Mouse (Mus musculus): ENCODE results near the gene Gm20388. TPM values are rescaled to one million over a fixed set of nuclear protein-coding genes. Genes with fewer than 3 reads are reported as not detected.
A peak's percentile ranks its signal among the peaks of the same experiment; 100 is the strongest.

Gm20388 gene
- total RNA-seq, 2 experiments from 2014 or later = 11.4 to 18.1 TPM

DNA sequence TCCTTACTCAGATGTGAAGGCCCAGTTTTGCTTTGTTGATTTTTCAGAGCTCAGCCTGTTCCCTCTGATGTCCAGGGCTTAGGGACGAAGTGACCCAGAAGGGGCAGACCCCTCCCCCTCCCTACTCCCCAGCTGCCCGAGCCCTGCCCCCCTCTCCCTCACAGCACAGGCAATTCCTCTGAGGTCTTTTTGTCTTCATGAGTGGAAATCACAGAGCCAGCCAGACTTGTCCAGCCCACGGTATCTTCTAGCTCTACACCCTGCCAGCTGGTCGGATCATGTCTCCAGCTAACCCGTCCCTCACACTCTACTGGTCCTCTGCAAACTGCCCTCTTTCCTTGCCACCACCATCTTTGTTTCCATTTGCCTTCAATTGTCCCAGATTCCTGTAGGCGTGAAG is 123.8 kb downstream of the Gm20388 start:
- ATAC-seq (replicated peaks; ENCODE audit: low FRiP score, low TSS enrichment, poor library complexity, severe bottlenecking) = no peak

- no peak for ATAC-seq (replicated peaks; ENCODE audit: low FRiP score, low TSS enrichment, poor library complexity, severe bottlenecking)
Observed at GRCm38 (mm10) chr8:120036111-120036510, 125.5 kb downstream of the Gm20388 start.

DNA sequence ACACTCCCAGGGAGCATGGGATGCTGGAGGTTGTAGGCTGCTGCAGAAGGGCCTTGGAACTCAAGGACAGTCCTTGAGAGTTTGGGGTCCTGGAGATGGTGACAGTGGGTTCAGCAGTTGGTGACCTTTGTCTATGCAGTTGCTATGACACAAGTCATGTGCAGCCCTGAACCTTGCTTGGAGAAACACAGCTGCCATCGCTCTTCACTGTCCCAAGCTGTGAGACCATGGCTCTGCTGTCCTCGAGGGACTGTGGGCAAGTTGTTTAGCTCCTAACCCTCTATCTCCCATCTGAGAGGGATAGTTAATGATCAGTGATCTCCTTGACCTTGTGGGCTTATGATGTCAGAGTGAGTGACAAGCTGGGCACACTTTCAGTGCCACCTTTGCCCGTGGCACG is 125.9 kb downstream of the Gm20388 start:
- ATAC-seq (replicated peaks; ENCODE audit: low FRiP score, low TSS enrichment, poor library complexity, severe bottlenecking) = no peak

DNA sequence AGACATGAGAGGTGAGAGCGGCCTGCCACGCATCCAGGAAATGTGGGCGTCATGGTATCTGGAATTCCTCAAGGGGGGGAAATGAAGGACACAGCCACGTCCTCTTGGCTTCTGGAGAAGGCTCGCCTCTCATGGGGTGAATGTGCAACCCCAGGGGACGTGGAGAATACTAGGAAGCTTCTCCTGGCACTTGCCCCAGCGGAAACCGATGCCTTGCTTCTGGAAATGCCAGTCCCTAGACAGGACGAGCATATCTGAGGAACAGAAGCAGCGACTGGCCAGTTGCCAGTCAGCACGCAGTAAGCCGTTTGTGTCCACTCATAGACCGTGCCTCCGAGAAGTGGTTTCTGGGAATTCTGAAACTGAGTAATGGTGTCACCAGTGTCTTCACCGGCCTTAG is 126.6 kb downstream of the Gm20388 start:
- no peak for ATAC-seq (replicated peaks; ENCODE audit: low FRiP score, low TSS enrichment, poor library complexity, severe bottlenecking)

GRCm38 (mm10) chr8:120037611-120038010 is 127.0 kb downstream of the Gm20388 start:
- no peak for ATAC-seq (replicated peaks; ENCODE audit: low FRiP score, low TSS enrichment, poor library complexity, severe bottlenecking)

DNA sequence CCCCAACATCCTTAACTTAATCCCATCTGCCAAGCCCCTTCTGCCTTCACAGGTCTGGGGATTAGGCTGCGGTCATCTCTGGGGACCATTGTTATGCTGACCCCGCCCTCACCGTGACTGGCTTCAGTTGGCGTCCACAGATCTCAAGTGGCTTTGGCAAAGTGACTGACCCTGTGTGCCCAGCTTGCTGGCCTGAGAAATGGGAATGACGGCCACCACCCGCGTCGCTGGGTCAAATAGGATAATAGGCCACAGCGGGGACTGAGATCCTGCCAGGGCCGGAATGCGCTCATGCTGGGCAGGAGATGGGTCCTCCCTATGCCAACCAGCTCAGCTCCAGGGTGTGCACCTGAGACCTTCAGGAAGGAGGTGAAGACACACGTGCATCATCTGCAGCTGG is 128.1 kb downstream of the Gm20388 start:
- no peak for ATAC-seq (replicated peaks; ENCODE audit: low FRiP score, low TSS enrichment, poor library complexity, severe bottlenecking)

GRCm38 (mm10) chr8:120039313-120039919 is 128.8 kb downstream of the Gm20388 start:
- no peak for ATAC-seq (replicated peaks; ENCODE audit: low FRiP score, low TSS enrichment, poor library complexity, severe bottlenecking)

DNA sequence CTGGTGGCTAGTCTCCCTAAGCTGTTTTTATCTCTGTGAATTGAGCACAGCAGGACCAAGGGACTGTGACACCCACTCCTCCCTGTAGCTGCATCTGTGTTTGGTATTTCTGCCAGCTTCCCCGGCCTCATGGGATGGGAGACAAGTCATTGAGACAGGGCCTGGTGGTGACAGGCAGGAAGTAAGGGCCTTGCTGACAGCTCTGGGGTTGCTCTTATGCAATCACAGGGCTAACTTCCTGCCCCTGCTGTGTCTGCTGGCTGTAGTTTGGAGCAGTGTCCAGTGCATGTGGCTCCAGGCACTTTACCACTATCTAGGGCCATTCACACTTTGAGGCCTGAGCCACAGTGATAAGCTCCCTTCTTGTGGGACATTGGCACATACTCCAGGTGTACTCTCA is 130.2 kb downstream of the Gm20388 start:
- peak; percentile 28; the same call in 1 of the 2 replicates for ATAC-seq (replicated peaks; ENCODE audit: low FRiP score, low TSS enrichment, poor library complexity, severe bottlenecking)

GRCm38 (mm10) chr8:120042542-120043312 is 132.1 kb downstream of the Gm20388 start:
- ATAC-seq (replicated peaks; ENCODE audit: low FRiP score, low TSS enrichment, poor library complexity, severe bottlenecking) = peak; percentile 16; the same call in 1 of the 2 replicates

GRCm38 (mm10) chr8:120044907-120045306 is 134.3 kb downstream of the Gm20388 start:
- ATAC-seq (replicated peaks; ENCODE audit: low FRiP score, low TSS enrichment, poor library complexity, severe bottlenecking) = no peak

DNA sequence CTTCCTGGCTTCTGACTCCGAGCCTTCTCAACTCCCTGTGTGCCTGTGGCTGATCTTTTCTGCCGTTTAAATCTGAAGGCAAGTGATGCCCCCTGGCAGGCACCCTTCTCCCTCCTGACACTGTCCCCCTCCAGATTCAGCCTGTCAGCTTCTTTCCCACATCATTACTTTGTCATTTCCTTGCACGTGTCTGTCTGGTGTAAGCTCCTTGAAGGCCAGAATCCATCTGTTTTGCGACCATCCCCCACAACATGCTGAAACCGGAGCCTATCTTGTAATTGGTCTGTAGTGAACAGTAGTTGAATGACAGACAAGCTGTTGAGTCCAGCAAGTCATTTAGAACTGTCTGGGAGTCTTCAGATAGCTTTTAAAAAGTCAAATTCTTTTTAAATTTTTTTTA is 134.8 kb downstream of the Gm20388 start:
- ATAC-seq (replicated peaks; ENCODE audit: low FRiP score, low TSS enrichment, poor library complexity, severe bottlenecking) = no peak

DNA sequence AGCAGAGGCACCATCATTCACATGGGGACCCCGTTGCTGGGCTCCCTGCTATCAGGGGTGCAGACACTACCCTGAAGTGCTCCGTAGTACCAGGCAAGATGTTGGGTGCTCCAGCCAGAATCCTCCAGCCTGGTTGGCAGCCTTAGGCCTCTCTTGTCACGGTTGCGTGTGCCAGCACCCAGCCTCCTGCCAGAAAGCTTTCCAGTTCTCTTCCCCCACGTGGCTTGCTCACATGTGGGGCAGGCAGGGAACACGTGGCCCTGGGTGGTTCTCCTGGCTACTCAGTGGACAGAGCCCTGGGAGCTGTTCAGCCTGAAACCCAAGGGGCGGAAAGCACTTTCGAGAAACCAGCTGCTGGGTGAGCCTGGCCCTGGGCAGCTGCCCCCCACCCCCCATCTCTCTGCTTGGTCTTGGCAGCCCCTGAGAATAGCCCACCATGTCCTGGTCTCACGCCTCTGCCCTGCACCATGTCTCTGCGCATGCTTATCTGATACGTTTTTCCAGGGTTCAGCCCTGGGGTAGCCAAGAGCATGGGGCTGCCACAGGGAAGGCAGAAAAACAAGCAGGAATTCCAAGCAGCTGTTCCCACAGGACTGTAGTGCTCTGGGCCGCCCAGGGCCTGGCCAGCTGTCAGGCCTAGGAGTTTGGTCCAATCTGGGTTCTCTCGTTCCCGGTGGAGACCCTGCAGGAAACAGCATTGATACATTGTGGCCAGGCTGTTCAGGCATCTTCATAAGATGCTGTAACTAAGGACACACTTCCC is 135.8 kb downstream of the Gm20388 start:
- ATAC-seq (replicated peaks; ENCODE audit: low FRiP score, low TSS enrichment, poor library complexity, severe bottlenecking) = no peak

- ATAC-seq (replicated peaks; ENCODE audit: low FRiP score, low TSS enrichment, poor library complexity, severe bottlenecking) = 0 out of 2 replicates have a peak, but pooled peaks have one; percentile 24
Observed at GRCm38 (mm10) chr8:120049949-120050348, 139.3 kb downstream of the Gm20388 start.

DNA sequence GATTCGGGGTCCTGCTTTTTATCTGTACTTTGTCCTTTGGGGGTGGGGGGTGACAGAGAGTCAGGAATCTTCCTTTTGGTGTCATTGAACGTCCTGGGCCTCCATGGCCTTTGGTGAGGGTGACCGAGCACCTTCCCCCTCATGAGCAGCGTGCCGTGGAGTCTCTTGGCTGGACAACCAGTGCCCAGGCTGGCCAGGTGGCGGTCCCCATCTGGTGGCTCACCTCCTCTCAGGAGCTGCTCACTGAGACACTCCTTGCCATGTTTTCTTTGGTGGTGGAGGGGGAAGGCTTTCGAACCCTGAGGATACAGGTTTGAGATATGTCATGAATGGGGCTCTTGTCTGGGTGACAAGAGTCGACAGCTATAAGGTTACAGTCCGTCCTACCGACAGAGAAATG is 139.7 kb downstream of the Gm20388 start:
- no peak for ATAC-seq (replicated peaks; ENCODE audit: low FRiP score, low TSS enrichment, poor library complexity, severe bottlenecking)

DNA sequence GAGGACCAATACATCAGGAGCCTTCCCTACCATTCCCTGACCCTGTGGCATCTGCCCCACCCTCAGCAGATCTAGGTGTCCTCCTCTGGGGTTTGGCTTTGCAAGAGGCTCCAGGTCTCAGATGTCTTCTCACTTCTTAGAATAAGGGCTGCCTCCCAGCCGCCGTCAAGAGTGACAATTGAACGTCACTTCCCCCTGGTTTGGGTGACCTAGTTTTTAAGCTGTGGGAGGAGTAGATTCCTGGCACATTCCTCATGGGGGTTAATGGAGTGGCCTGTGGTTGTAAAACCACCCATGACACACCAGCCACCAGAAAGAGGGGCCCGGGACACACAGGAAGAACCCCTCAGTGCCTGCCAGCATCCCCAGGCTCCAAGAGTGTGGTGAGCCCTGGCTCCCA is 140.4 kb downstream of the Gm20388 start:
- ATAC-seq (replicated peaks; ENCODE audit: low FRiP score, low TSS enrichment, poor library complexity, severe bottlenecking) = no peak

- no peak for ATAC-seq (replicated peaks; ENCODE audit: low FRiP score, low TSS enrichment, poor library complexity, severe bottlenecking)
Observed at GRCm38 (mm10) chr8:120051908-120052307, 141.3 kb downstream of the Gm20388 start.

- no peak for ATAC-seq (replicated peaks; ENCODE audit: low FRiP score, low TSS enrichment, poor library complexity, severe bottlenecking)
Observed at GRCm38 (mm10) chr8:120052318-120052717, 141.7 kb downstream of the Gm20388 start.

GRCm38 (mm10) chr8:120054833-120055232 is 144.2 kb downstream of the Gm20388 start:
- no peak for ATAC-seq (replicated peaks; ENCODE audit: low FRiP score, low TSS enrichment, poor library complexity, severe bottlenecking)

DNA sequence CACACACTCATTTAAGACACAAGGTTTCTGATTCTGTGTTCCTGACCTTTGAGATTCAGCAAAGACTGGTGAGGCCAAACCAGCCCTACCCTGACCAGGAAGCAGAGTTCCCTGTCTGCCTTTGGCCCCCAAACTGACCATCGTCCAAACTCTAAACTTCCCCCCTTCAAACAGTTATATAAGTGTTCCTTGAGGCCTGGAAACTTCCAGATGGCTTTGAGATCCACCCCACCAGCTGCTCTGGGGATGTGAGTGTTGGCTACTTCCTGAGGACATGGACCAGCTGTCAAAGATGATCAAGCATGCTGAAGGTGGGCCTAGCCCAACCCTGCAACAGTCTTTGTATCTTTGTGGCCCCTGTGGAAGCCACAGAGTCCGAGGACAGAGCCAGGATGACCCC is 146.4 kb downstream of the Gm20388 start:
- no peak for ATAC-seq (replicated peaks; ENCODE audit: low FRiP score, low TSS enrichment, poor library complexity, severe bottlenecking)

GRCm38 (mm10) chr8:120062742-120063141 is 152.1 kb downstream of the Gm20388 start:
- ATAC-seq (replicated peaks; ENCODE audit: low FRiP score, low TSS enrichment, poor library complexity, severe bottlenecking) = no peak

All from megakaryocyte-erythroid progenitor cell, adult 5-6 weeks (primary cell).